Mouse (Mus musculus) T-helper 2 cell (primary cell): ENCODE data around the gene Cox7a1.

Experiments used
- in situ Hi-C: fragments of 300-600 bp; cut with MboI, MseI; formaldehyde crosslinking; loops from one replicate; pipeline ENCODE4 v1.15.1; 2025; ENCODE audit warnings: high pct_unique_total_duplicates

The Cox7a1 gene

DNA sequence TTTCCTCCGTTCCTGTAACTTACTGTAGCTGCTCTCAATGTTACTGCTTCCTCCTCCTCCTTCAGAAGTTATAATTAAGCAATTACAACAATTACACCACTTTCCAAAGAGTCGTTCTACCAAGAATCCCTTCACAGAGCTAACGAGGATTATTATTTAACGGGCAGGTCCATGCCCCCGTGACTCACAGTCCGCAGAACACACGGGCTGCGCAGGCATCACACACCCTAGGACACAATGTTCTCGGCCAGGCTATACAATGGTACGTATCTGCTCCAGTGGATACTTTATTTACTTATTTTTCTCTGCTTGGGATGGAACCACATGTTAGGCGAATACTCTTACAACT is 36.0 kb downstream of the Cox7a1 start:
- in situ Hi-C loops, result no loop called here

DNA sequence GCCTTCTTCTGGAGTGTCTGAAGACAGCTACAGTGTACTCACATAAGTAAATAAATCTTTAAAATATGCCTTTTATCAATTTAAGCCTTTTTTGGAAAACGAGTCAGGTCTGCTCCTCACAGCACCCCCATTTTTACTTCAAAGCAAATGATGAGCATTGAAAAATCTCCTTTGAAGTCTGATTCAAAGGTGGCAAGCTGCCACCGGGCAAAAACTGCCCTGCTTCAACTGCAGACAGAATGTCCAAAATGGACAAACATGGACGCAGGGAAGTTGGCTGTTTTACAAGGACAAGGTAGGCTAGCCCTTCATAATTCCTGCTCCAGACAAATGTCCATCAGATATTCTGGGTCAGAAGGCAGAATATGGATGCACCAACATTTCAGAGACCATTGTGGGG is 37.5 kb downstream of the Cox7a1 start:
- in situ Hi-C loops, result no loop called here

DNA sequence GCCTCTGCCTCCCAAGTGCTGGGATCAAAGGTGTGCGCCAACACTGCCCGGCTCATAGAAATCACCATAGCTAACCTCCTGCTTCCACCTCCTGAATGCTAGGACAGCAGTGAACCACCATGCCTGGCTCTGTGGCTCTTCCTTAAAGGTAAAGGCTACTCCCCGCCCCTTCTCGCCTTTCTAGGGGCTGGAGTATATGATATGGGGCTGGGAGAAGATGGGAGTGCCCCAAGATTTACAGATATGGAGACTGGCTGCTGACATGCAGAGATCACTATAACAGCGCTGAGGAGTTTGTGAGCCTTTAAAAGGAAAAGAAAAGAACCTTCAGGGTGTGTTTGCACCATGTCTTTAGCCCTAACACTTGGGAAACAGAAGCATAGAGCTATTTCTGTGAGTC is 38.3 kb downstream of the Cox7a1 start:
- in situ Hi-C loops, result no loop called here

DNA sequence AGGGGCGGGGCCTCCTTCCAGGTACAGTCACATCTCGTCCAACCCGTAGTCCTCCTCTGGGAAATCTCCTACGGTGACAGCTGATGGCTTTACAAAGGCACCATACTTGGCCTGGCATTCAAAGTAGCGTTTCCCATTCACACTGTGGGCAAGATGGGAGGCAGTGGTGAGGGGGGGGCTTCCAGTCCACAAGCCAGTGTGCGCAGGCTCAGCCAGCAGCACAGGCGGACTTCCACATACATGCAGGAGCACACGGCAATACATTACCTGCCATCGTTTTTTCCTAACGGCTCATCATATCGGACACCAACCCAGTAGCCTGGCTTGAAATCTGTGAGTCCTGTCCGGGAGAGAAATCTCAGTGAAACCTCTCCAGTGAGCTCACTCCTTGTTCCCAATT is 40.3 kb downstream of the Cox7a1 start:
- in situ Hi-C loops, result no loop called here

DNA sequence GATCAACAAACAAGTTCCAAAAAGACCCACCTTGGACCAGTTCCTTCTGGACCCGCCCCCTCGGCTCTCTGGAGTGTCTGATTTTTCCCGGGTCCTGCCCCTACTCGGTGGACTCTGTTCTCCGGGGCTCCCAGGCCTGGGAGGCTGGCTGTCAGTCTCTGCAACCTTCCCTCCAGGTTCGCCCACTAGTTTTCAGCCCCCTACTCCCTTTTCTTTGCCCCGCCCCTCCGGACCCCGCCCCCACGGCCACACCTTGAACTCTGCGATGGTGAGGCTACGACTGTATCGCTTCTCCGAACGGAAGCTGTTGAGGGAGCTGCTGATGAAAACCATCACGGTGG is 47.4 kb downstream of the Cox7a1 start:
- in situ Hi-C loops, result no loop called here

DNA sequence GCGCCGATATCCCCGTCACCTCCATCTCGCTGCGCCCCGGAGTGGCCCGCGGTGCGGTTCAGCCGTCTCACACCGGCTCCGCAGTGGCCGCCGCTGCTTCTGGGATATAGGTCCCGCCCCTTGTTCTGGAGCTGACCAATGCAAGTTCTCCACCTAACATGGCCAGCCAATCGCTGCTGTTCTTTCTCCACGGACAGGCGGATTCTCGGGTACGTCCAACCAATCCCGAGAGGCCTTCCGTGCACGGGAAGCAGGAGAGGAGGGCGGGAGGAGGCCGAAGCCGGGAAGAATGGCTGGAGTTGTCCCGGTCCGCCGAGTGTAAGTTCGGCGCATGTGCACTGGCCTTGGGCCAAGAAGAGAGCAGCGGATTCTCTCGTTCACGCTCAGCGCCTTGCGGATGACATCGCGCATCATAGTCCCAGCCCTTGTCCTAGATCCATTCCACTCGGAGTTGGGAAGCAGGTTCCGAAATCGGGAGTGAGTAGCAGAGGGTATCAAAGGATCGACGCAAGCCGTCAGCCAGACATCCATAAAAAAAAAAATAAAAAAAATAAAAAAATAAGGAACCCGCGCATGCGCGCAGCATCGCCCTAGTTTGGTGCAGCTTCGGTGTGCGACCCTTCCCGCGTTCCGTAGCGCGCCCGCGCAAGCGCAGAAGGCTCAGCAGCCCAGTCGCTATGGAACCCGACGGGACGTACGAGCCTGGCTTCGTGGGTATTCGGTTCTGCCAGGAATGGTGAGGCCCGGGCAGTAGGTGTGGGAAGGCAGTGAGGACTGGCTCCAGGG is 47.9 kb downstream of the Cox7a1 start, which contains the start of the genes Polr2i and Tbcb:
Gene Polr2i, plus strand, starts transcription at position 280 of the 786 bp plus-strand sequence.
Gene Tbcb, minus strand, starts transcription at position 604 of the 786 bp plus-strand sequence.
- in situ Hi-C loops, result no loop called here

DNA sequence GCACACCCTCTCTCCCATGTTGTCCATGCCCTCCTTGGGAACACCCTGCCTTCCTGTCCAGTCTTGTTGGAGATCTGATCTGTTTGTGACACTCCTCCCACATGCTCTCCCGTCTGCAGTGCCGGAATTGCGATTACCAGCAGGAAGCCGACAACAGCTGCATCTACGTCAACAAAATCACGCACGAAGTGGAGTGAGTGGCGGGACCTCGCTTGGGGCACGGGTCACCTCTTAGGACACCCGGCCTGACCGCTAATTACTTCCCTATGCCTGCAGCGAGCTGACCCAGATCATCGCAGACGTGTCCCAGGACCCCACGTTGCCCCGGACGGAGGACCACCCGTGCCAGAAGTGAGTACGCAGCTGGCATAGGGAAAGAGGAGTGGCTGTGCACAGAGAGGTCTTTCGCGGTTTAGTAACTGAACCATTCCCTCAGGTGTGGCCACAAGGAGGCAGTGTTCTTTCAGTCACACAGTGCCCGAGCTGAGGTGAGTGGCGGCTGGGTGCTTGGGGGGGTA is 48.7 kb downstream of the Cox7a1 start:
- in situ Hi-C loops, result no loop called here

DNA sequence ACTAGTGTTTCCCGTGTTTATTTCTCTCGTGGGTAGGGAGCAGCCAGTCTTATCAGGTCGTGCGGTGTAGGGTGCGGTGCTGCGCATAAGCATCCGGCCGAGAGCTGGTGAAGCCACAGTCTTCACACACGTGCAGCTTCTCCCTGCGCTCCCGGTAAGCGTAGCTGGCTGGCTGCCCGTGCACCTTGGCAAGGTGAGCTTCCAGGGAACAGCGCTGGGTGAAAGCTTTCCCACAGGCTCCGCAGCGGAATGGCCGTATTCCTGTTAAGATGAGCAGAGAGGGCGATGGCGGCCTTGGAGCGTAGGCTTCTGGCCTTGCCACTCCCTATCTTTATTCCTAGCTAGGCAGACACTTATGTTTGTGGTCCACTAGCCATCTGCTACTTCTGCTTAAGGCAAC is 49.4 kb downstream of the Cox7a1 start:
- in situ Hi-C loops, result no loop called here

DNA sequence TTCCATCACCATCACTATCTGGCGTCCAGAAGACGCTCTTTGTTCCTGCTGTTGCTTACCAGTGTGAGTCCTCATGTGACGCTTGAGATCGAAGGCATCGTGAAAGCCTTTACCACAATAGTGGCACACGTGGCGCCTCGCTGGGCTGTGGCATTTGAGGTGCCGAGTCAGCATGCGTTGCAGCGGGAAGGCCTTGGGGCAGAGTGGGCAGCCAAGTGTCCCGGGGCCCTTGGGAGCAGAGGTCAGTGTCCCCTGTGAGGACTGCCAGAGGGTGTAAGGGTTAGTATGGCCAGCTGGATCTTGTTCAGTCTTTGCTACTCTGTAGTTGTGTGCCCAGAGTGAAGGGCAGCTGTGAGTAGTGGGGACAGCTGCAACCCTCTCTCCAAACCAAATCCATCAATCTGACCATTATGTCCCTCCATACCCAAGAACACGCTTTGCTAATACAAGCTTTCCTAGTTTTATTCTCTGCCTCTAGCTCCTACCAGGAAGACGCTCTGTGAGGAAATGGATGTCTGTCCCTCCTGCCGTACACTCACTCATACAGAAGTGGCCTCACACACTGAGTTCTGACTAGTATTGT is 50.4 kb downstream of the Cox7a1 start:
- in situ Hi-C loops, result no loop called here

DNA sequence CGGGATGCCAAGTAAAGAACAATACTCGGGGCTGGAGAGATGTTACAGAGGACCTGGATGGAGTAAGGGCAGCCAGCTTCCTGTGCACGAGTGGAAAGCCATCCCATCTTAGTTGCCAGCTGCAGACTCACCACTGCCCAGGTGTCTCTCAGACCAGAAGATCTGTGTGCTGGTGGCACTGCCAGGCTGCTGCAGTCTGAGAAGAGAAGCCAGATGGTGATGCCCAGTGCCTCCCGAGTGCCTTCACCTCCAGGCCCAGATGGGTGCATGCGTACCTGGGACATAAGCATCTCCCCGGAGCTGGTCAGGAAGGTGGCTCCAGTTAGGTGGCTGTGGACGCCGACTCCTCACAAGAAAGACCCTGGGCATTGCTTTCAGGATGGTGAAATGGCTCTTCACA is 51.1 kb downstream of the Cox7a1 start:
- in situ Hi-C loops, result no loop called here

DNA sequence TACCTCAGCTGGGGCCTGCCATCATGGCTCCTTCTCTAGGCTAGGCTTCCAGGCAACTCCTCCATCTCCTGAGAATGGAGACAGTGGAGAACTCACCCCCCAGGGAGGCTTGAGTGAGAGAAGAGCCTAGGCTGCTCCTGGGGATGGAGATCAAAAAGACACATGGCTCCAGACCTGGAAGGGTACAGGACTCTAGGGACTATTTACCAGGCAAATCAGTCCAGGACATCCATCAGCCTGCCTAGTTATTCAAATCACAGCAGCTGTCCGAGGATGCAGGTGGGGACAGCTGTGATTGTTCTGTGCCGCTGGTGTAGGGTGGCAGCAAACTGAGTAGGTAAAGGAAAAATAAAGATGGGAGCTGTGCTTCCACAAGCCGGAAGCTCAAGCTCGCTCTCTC is 51.7 kb downstream of the Cox7a1 start, which contains the start of gene Ovol3:
Gene Ovol3, minus strand, starts transcription at position 101 of the 400 bp plus-strand sequence.
- in situ Hi-C loops, result no loop called here
